Mouse (Mus musculus) liver, adult (tissue): ENCODE results near the gene Hsd3b7.

Experiments used
- GATA4 ChIP-seq: IDR thresholded peaks from 2 replicates; pipeline ENCODE4 v1.6.1; 2014; ENCODE audit warnings: mild to moderate bottlenecking, low read length; ENCODE audit not compliant: insufficient replicate concordance

Gene Hsd3b7

DNA sequence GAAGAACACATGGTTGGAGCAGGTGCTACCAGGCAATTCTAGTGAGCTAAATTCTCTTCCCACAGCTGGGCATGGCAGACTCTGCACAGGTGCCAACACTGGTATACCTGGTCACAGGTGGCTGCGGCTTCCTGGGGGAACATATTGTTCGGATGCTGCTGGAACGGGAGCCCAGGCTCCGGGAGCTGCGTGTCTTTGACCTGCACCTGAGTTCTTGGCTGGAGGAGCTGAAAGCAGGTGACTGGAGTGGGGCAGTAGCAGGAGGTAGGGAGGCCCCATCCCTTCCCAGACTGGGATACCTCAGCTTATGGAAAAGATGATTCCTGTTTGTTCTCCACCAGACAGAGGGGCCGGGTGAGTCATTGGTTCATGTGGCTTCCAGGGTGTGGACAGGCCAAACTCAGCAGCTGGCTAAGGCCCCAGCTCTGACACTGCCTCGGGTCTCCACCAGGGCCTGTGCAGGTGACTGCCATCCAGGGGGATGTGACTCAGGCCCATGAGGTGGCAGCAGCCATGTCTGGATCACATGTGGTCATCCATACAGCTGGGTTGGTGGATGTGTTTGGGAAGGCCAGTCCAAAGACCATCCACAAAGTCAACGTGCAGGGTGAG is 712 bp downstream of the Hsd3b7 start:
- TF ChIP-seq GATA4: no peak

DNA sequence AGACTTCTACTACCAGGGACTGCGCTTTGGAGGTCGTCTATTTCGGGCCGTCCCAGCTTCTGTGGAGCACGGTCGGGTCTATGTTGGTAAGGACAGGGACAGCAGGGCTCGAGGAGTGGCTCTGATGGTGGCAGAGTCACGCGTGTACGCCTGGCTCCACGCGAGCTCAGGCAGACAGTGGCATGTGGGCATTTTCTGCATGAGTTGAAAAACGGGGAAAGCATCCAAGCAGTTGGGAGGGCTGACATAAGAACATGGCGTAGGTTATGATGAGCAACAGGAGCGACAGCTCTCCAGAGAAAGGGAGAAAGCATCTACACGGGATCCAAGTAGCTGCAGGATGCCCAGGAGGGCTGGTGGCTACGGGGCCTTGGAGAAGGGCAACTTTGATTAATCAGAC is 1.9 kb downstream of the Hsd3b7 start:
- TF ChIP-seq GATA4: no peak

DNA sequence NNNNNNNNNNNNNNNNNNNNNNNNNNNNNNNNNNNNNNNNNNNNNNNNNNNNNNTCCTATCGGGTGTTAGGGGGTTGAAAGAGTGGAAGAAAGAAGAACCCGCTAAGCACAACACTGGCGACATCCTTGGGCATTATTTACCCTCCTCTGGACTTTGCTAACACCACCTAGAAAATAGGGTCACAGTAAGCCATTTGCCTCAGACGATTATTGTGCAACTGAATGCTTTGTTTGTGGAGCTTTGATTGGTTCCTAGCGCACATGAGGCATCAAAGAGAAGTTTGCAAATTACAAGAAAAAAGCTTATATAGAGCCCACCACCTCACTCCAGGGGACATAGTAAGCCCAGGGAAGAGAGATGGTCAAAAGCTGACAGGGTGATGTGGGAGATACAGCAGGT is 8.4 kb downstream of the Hsd3b7 start:
- TF ChIP-seq GATA4: no peak

DNA sequence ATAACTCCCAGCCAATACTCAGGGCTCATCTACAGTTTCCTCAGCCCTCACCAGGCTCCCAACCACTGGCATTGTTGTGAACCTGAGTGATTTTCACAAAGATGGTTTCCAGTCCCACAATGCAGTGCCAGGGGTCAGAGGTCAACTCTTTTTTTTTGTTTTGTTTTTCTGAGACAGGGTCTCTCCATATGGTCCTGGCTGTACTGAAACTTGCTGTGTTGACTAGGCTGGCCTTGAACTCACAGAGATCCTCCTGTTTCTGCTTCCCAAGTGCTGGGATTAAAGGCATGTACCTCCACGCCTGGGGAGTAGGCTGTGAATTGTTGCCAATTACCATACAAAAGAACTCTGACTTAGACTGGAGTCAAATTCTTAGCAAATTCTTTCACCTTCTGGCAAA is 9.4 kb downstream of the Hsd3b7 start:
- TF ChIP-seq GATA4: no peak

DNA sequence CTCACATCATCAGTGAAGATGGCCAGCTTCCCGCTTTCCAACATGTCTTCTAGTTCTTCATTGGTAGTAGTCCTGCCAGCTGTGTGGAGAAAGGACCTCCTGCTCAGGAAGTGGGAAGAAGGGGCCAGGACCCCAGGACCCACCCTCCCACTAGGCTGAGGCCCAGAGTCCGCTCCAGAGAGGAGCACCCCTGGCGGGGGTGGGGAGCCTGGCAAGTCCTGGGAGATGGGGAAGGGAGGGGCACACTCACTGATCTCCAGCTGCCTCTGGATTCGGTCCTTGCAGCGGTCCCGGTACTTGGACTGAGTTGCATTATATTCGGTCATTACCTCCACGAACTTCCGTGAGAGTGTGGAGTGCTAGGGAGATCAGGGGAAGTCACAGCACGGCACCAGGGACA is 10.2 kb downstream of the Hsd3b7 start:
- no peak for TF ChIP-seq GATA4

DNA sequence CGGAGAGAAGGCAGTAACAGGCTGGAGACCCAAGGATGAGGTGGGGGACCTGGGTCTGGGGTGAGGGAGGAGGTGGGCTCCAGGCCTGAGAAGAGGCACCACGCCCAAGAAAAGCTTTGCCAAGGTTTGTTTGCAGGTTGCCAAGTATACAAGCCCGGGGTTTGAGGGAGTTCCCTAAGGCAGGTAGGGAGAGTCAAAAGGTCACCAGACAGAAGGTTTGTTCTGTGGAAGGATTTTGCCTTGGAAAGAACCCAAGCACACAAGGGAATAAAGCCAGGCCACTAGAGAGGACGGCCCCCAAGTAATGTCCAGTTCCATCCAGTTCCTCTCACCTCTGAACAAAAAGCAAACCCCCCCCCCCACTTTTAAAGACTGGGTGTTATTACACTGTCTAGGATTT is 10.8 kb downstream of the Hsd3b7 start:
- no peak for TF ChIP-seq GATA4

DNA sequence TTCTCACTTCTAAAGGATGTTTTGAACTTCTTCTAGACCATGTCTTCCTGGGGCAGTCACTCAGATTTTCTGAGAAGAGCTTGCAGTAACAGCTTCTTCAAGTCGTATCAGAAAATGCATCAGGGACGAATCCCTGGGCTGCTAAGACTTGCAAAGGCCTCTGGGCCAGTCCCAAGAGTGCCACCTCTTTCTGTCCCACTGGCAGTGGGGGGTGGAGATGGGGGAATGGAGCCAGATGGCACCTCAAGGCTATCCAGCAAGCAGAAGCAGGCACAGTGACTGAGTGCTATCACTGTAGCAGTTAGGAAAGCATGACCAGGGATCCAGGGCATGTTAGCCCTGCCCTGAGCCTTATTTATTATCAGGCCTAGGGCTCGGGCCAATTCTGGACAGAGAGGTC is 11.9 kb downstream of the Hsd3b7 start:
- no peak for TF ChIP-seq GATA4

DNA sequence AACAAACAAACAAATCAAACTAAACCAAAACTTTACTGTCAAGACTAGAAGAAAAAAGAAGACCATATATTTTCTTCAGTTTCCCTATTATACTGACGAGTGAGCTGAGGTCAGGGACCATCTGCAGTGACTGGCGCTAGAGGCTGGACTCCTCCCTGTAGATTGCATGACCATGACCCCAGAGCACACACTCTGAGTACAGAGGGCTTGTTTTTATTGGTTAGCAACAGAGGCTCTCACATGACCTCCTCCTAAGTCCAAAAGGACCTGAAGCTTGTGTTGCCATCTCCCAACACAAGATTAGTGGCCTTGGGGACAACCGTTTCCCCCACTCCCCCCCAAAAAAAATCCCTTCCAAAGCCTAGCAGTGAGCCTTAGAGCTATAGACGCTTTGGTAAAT is 13.4 kb downstream of the Hsd3b7 start:
- no peak for TF ChIP-seq GATA4

DNA sequence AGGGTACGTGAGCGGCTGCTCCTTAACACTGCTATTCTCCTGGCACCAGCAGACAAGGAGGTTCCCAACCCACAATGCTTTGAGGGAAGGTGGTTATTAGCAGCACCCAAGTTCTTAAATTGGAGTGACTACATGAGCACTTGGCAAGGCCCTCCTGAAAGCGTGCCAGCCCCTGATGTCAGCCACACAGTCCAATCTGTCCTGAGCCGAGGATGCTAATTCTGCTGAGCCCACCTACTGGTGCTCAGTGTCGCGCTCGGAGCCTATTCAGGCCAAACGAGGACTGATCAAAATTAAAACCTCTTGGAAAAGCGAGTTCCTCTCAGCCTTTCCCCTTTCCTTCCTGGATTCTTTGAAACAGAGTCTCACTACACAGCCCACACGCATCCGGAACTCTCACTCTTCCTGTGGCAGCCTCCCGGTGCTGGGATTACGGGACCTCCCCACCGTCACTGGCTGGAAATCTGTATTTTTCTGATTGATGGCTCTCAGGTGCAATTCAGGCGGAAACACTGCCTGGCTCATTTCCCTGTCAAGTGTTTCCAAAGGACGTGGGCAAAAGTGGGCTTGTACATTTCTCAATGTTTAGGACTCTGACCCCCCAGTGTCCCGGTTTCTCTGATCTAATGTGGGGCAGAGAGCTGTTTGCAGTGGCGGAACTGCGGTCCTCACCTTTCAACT is 14.0 kb downstream of the Hsd3b7 start:
- no peak for TF ChIP-seq GATA4

DNA sequence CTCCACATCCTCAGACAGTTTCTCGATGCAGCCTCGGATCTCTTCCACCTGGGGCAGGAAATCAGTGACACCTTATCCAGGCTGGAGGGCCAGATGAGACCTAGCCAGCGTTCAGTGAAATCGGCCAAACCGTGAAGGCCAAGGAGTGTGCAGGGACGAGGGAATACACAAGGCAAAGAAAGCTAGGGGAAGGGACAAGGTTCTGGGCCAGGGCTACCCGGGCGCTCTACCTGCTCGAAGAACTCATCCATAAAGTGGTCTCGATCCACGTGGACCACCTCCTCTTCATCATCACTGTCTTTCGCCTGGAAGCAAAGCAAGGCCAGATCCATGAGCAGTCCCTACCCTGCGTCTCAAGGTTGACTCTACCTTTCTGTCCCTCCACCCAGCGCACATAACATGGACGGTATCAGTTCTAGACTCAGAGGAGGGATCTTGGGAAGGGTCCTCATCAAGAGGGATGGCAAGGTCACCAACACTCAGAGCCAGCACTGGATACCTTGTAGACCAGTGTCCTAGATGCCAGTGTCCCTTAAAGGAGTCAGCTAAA is 14.8 kb downstream of the Hsd3b7 start:
- TF ChIP-seq GATA4: no peak

DNA sequence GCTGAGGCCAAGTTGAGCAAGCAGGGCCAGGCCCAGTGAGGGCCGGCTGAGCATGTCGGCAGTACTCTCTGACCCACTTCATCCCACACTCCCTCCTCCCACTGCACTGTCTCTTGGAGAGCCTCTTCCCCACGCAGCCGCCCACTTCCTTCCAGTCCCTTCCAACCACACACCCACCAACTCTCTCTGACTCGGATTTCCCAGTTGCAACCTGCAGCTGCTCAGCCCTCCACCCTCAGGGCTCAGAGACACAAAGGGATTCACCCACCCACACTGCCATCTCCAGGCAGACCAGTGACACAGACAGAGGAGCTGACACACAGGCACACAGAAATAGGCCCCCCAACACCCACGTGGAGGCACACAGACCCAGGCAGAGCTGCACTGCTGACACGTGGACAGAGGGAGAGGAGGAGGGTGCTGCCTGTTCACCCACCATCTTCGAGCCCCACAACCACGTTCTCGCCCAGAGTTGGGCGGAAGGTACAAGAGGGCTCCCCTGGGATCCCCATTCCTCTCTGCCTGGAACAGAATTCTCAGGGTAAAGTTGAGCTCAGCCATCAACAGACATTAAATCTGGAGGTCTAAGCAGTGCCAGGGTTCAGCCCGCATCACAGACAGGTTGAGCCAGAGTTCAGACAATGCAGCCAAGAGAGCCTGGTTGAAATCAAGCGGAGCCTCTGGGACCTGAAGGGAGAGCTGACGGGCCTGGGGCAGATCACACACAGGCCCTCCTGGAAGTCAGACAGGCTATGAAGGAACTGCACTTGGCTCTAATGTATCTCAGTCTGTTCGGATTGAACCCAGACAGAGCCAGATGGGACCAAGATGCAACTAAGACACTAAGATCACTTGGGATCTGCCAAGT is 15.8 kb downstream of the Hsd3b7 start:
- no peak; the same call in 1 of the 2 replicates for TF ChIP-seq GATA4

DNA sequence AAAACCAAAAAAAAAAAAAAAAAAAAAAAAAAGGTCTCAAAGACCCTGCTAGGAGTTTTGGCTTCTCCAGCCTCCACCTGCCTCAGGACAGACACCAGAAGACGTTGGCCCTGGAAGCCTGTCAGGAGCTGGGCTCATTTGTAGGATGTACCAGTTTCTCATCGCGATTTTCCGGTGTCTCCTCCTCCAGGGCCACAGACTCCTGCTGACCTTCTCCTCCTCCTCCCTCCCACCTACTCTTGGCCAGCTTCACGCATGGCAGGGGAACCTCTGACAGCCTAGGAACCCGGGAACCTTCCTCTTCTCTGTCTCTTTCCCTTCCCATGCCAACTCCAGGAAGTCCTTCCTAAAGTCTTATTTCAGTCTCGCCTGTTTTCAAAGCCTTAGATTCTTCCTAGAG is 16.6 kb downstream of the Hsd3b7 start:
- no peak for TF ChIP-seq GATA4

DNA sequence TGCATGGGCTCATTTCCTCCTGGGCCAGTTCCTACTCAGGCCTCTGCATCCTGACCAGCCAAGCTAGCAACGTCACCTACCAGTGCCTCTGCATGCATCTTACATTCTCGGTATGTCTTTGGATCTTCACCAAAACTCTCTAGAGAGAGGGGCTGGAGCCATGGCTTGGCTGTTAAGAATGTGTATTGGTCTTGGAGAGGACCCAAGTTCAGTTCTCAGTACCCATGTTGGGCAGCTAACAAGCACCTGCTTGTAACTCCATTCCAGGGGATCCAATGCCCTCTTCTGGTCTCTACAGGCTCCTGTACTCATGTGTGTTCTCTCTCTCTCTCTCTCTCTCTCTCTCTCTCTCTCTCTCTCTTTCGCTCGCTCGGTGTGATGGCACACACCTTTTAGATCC is 17.4 kb downstream of the Hsd3b7 start:
- no peak for TF ChIP-seq GATA4

DNA sequence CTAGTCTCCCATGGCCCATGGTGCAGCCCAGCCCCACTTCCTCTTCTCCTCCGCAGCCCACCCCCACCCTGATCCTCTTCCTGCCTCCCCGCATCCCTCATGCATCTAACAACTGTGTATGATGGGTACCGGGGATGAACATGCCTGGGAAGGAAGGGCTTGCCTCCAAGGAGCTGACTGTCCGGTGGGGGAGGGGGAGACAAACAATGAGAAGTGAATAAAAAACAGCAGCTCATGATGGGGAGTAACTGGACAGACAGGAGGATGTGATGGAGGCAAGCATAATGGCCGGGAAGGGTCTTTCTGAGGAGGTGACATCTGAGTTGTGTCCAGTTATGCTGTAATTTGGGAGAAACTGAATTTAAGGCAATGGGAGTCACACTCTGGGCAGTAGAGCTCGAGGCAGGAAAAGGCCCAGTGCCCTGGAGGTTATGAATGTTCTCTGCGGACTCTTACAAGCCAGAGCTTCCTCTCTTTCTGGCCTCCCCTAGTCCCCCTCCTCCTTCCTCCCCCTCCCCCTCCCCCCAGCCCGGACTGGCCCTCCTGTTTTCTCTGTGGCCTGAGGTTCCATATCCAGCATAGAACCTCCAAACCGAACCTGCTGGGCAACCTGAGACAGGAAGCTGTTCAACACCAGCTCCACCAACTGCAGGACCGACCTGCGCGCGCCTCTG is 20.6 kb downstream of the Hsd3b7 start:
- TF ChIP-seq GATA4: no peak

DNA sequence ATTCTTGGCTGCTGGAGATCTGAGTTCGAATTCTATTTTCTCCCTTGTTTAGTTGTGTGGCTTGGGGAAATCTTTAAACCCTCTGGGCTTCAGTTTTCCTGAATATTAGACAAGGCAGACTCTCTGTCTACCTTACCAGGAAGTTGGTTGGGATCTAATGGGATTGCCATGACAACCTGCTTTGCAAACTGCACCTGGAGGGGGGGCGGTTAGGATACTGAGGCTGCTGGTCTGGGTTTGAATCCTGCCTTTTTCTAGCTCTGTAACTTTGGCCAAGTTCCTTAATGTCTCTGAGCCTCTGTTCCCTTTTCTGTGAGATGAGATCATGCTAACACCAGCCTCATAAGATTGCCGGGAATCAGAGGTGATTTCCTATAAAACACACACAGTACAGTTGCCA is 22.1 kb downstream of the Hsd3b7 start:
- TF ChIP-seq GATA4: no peak
